Mouse (Mus musculus) embryo, embryonic 9.5 days (tissue): ENCODE results near the gene Mgst2.

ENCODE experiments used
- DNase-seq: peaks from one replicate; pipeline ENCODE4 v3.0.0-alpha.2; 2017; ENCODE audit errors: extremely low spot score

The Mgst2 gene

GRCm38 (mm10) chr3:51701281-51701751 is 41.2 kb downstream of the Mgst2 start:
- DNase-seq = peak; percentile 95

- DNase-seq = peak; percentile 79
Observed at GRCm38 (mm10) chr3:51701950-51702349, 41.8 kb downstream of the Mgst2 start.

- no peak for DNase-seq
Observed at GRCm38 (mm10) chr3:51702701-51703286, 42.6 kb downstream of the Mgst2 start.

- no peak for DNase-seq
Observed at GRCm38 (mm10) chr3:51703478-51703877, 43.3 kb downstream of the Mgst2 start.

GRCm38 (mm10) chr3:51705220-51705619 is 45.1 kb downstream of the Mgst2 start:
- DNase-seq = no peak

- DNase-seq = no peak
Observed at GRCm38 (mm10) chr3:51708375-51708745, 48.2 kb downstream of the Mgst2 start.

GRCm38 (mm10) chr3:51708746-51709411 is 48.7 kb downstream of the Mgst2 start:
- DNase-seq = no peak

- DNase-seq = no peak
Observed at GRCm38 (mm10) chr3:51712382-51712781, 52.2 kb downstream of the Mgst2 start.

GRCm38 (mm10) chr3:51713233-51713632 is 53.1 kb downstream of the Mgst2 start:
- peak; percentile 76 for DNase-seq

GRCm38 (mm10) chr3:51714469-51714868 is 54.3 kb downstream of the Mgst2 start:
- DNase-seq = no peak

- no peak for DNase-seq
Observed at GRCm38 (mm10) chr3:51717455-51717854, 57.3 kb downstream of the Mgst2 start.

- DNase-seq = no peak
Observed at GRCm38 (mm10) chr3:51717909-51718308, 57.7 kb downstream of the Mgst2 start.

- DNase-seq = no peak
Observed at GRCm38 (mm10) chr3:51719373-51719772, 59.2 kb downstream of the Mgst2 start.

GRCm38 (mm10) chr3:51719982-51720381 is 59.8 kb downstream of the Mgst2 start:
- no peak for DNase-seq

GRCm38 (mm10) chr3:51726257-51726656 is 66.1 kb downstream of the Mgst2 start:
- no peak for DNase-seq

- no peak for DNase-seq
Observed at GRCm38 (mm10) chr3:51727487-51727886, 67.3 kb downstream of the Mgst2 start.

- DNase-seq = no peak
Observed at GRCm38 (mm10) chr3:51727968-51728367, 67.8 kb downstream of the Mgst2 start.

GRCm38 (mm10) chr3:51728456-51728855 is 68.3 kb downstream of the Mgst2 start:
- no peak for DNase-seq

GRCm38 (mm10) chr3:51729109-51729918 is 69.2 kb downstream of the Mgst2 start:
- no peak for DNase-seq

GRCm38 (mm10) chr3:51730662-51731061 is 70.5 kb downstream of the Mgst2 start:
- DNase-seq = no peak

GRCm38 (mm10) chr3:51731949-51732636 is 71.9 kb downstream of the Mgst2 start:
- DNase-seq = no peak
